Mouse (Mus musculus) embryonic facial prominence, embryonic 12.5 days (tissue): ENCODE data around the gene Bora. TPM values are rescaled to one million over a fixed set of nuclear protein-coding genes. Genes with fewer than 3 reads are reported as not detected.
"Not testable (repeated sequence)": the region's sequence is repeated elsewhere in the genome, so short reads cannot be mapped to it uniquely, and the experiment has no call there.

Experiments
- ATAC-seq: fragments of 200-750 bp; cut with Nextera tagmentation; 2 replicates; pipeline ENCODE4 v1.8.0; 2017; ENCODE audit not compliant: insufficient number of reproducible peaks, insufficient read depth, low FRiP score, low TSS enrichment
- H3K27ac ChIP-seq: fragments of 300-500 bp; sonication (generic); 2 replicates; pipeline ENCODE4 v1.5.1; 2016; ENCODE audit warnings: mild to moderate bottlenecking
- H3K27me3 ChIP-seq: fragments of 300-500 bp; sonication (generic); 2 replicates; pipeline ENCODE4 v1.6.1; 2016; ENCODE audit warnings: mild to moderate bottlenecking, moderate library complexity
- H3K36me3 ChIP-seq: fragments of 300-500 bp; sonication (generic); 2 replicates; pipeline ENCODE4 v1.6.1; 2016; ENCODE audit warnings: mild to moderate bottlenecking
- H3K4me1 ChIP-seq: fragments of 300-500 bp; sonication (generic); 2 replicates; pipeline ENCODE4 v1.6.1; 2016
- H3K4me2 ChIP-seq: fragments of 300-500 bp; sonication (generic); replicated peaks from 2 replicates; pipeline ENCODE4 v1.6.1; 2016; ENCODE audit warnings: mild to moderate bottlenecking, moderate library complexity
- H3K4me3 ChIP-seq: fragments of 300-500 bp; sonication (generic); 2 replicates; pipeline ENCODE4 v1.5.1; 2016; ENCODE audit warnings: mild to moderate bottlenecking
- H3K9ac ChIP-seq: fragments of 300-500 bp; sonication (generic); 2 replicates; pipeline ENCODE4 v1.6.1; 2016; ENCODE audit warnings: mild to moderate bottlenecking, moderate library complexity
- H3K9me3 ChIP-seq: fragments of 300-500 bp; sonication (generic); 2 replicates; pipeline ENCODE4 v1.6.1; 2016; ENCODE audit warnings: mild to moderate bottlenecking, moderate library complexity
- WGBS: fragments of 180-500 bp; shearing (Covaris S2); methylation state at CpG from one replicate; pipeline ENCODE4 v1.1.7; 2016; 5-methylcytosine and 5-hydroxymethylcytosine counted together
- polyA plus RNA-seq: library from polyadenylated mRNA; unstranded; fragments of >200 nt; fragmentation: Nextera tagmentation; extraction: Ambion mirVana; gene quantifications from 2 replicates; pipeline ENCODE4 v1.2.1, GENCODE M21; 2016

The Bora gene
- 81.8 and 86.2 TPM in 2 replicates for polyA plus RNA-seq

DNA sequence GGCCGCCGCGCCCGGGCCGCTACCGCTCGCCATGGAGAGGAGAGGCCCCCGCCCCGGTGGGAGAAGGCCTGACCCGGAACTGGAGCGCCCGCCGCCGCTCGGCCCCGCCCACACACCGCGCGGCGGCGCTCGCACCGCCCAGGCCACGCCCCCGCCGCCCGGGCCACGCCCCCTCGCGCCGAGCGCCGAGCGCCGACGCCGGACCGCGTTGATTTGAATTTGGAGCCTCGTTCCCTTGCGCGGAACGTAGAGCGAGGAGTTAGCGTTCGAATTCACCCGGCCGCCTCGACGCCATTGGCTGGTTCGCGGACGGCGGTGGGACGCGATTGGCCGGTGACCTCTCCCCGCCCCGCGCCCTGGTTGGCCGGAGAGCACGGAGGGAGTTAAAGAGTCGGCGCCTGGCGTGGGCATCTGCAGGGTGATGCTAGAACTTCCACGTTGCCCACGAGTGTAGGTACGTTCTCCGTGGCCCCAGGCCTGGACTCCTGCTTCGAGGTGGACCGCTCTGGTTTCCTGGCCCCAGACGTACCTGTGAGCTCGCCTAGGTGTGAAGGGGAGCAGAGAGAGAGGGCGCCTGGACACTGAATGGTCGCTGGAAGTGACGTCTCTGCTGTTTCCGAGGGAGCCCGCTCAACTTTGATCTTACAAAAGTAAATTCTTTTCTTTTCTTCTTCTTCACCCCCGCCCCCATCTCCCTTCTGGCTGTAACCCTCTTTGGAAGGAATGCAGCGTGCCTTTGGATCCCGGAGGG, at the start of gene Bora, which contains the start of gene Mzt1:
Gene Bora (plus strand): TSS at position 192 of the 751 bp plus-strand sequence.
Gene Mzt1 (minus strand): TSS at position 104 of the 751 bp plus-strand sequence.
- peak; percentile 94 for ATAC-seq
- Histone ChIP-seq H3K27ac (peak within 1 kb of the TSS; percentile 89), H3K9ac (peak within 1 kb of the TSS; percentile 96), H3K4me1 (peaks cover 19% of the 10 kb centered on the region), H3K9me3 (no peaks in the 10 kb centered on the region), H3K4me2 (peak within 1 kb of the TSS; percentile 66), H3K27me3 (no peaks in the 10 kb centered on the region), H3K4me3 (peak within 1 kb of the TSS; percentile 91), H3K36me3 (peaks cover 11% of the 10 kb centered on the region; the same call in 1 of the 2 replicates)
- WGBS: under 1% methylated on average over 70 of the region's 81 CpGs

DNA sequence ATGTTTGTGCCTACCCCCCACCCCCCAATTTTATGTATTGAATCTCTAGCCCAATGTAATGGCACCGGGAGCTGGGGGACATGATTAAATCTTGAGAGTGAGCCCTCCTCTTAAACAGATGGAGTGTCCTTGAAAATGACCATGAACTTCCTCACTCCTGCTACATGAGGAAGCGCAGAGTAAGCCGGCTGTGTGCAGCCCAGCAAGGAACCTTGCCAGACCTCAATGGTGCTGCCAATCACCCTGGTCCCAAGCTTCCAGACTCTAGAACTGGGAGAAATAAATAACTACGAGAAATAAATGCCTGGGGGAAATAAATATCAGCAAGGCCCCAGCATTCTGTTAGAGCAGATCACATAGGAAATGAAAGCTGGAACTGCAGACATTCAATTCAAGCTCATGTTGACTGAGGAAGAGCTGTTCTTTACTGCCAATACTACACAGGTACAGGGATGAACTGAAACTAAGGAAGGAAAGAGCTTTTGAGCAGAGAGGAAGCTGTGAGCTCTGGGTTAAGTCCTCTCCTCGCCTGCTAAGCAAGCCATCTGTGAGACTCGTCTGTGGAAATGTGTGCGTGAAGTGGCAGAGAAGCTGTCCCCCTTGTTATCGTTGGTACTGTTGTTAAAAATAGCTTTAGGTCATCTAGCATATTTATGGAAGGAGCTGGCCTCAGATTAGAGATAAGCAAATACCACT, 35.6 kb upstream of the Bora start:
- 63% methylated on average over 8 of the region's 8 CpGs for WGBS
- no peak for ATAC-seq

DNA sequence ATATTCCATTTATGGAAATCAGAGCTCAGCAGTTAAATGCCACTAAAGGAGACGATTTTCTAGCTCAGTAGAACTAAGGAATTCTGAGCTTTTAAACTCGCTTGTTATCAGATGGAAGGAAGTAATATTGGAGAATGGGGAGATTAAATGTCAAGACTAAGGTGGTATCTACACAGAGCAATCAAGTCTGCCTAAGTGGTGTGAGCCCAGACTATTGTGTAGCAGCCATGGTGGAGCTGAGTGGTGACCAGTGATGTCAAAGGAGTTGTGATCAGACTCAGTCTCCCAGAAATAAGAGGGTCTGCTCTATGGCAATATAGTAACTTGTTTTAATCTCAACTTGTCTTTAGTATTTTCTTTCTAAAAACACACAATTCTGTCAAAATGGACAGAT, 35.1 kb upstream of the Bora start:
- Histone ChIP-seq H3K36me3 (no peaks in the 10 kb centered on the region), H3K4me1 (no peaks in the 10 kb centered on the region), H3K9me3 (no peaks in the 10 kb centered on the region), H3K4me2 (no peak overlapping the region), H3K4me3 (no peak overlapping the region), H3K9ac (no peak overlapping the region), H3K27ac (no peak overlapping the region), H3K27me3 (no peaks in the 10 kb centered on the region)
- WGBS: 55% methylated on average over 2 of the region's 2 CpGs
- ATAC-seq: no peak

More for the DNA sequence above, 35.6 kb upstream of the Bora start:
- Histone ChIP-seq H3K4me3 (no peak overlapping the region), H3K4me1 (no peaks in the 10 kb centered on the region), H3K9me3 (no peaks in the 10 kb centered on the region), H3K4me2 (no peak overlapping the region), H3K27me3 (no peaks in the 10 kb centered on the region), H3K36me3 (no peaks in the 10 kb centered on the region), H3K9ac (no peak overlapping the region), H3K27ac (no peak overlapping the region)

DNA sequence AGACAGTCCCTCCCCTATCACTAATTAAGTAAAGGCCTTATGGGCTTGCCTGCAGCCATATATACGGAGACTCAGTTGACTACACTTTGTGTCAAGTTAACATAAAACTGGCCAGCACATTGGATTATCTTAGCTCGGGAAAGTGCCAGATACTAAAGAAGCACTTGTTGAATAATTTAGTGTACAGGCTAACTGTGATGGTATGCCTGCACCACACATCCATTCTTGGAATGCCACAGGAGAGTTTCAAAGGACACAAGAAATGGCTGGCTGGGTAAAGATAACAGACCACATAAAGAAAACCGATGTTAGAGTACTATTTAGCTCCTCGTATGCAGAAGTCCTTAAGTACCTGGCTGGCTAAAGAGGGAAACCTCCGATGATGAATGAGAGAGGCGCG, 27.3 kb upstream of the Bora start:
- no peak for ATAC-seq
- no peak overlapping the region for H3K4me2 ChIP-seq
- H3K4me3 ChIP-seq: no peak overlapping the region
- no peaks in the 10 kb centered on the region for H3K36me3 ChIP-seq
- no peaks in the 10 kb centered on the region for H3K27me3 ChIP-seq
- 82% methylated on average over 7 of the region's 7 CpGs for WGBS
- H3K4me1 ChIP-seq: no peaks in the 10 kb centered on the region
- H3K9me3 ChIP-seq: no peaks in the 10 kb centered on the region
- H3K9ac ChIP-seq: no peak overlapping the region
- no peak overlapping the region for H3K27ac ChIP-seq

DNA sequence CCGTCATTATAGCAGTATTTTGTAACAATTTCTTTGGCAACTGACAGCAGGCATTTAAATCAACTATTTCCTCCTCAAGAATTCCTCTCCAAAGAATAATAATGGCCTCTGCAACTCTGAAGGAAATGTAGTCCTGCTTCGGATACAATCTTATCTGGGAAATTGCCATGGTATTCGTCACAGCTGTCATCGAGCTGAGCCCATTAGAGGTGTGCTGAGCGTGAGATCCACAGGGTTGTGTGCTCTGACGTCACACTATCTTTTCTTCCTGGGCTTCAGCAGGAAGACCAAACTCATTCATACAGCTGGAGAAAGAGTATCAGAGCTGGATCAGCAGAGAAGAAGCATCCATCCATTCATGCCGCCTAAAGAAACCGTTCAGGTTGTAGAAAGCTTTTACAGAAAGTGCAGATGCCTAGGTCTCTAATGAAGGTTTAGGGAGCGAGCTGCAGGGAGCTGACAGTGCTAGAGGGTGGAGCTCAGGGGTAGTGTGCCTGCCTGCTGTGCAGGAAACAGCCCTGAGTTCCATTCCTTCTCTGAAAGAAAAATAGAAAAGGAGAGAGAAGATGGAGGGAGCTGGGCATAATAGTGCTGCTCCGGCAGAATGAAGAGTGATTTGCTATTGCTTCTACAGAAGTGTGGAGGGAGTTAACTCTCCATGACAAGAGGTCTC, 26.8 kb upstream of the Bora start:
- no peak overlapping the region for H3K4me2 ChIP-seq
- H3K27ac ChIP-seq: no peak overlapping the region
- H3K36me3 ChIP-seq: no peaks in the 10 kb centered on the region
- no peak overlapping the region for H3K9ac ChIP-seq
- no peak overlapping the region for H3K4me3 ChIP-seq
- H3K27me3 ChIP-seq: no peaks in the 10 kb centered on the region
- ATAC-seq: no peak
- H3K4me1 ChIP-seq: no peaks in the 10 kb centered on the region
- 54% methylated on average over 10 of the region's 10 CpGs for WGBS
- H3K9me3 ChIP-seq: no peaks in the 10 kb centered on the region

DNA sequence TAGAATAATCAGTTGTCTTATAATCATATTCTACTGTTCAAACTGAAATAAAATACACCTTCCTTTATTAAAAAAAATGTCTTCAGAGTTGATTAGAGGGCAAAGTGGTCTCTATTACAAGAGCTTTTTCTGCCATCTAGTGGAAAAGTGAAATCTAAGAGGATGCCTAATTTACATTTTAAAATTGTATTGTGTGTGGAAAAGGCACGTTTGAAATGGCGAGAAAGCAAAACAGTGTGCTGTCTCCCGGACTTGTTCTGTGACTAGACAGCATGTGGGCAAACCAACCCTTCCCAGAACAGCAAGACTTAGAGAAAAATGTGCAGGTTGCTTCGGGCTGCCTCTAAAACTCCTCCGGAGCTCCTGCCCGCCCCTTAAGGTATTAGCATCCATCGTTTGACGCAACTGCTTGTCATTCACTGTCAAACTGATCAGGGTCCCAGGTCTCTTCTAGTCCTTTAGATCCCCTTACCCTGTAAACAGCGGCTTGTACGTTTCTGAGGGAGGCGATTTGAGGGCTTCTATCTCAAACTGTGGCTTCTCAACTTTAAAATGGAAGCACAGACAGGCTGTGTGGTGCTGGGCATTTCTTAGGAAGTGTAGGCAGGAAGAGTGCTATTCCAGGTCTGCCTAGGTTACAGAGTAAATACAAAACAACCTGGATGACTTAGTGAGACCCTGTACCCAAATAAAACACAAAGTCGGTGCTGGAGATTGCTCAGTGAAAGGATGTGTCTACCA, 23.5 kb upstream of the Bora start:
- H3K36me3 ChIP-seq: no peaks in the 10 kb centered on the region
- 51% methylated on average over 12 of the region's 12 CpGs for WGBS
- H3K27ac ChIP-seq: no peak overlapping the region
- H3K9ac ChIP-seq: no peak overlapping the region
- H3K9me3 ChIP-seq: no peaks in the 10 kb centered on the region
- H3K4me3 ChIP-seq: peak overlapping the region; percentile 23; the same call in 1 of the 2 replicates
- ATAC-seq: no peak
- H3K4me1 ChIP-seq: no peaks in the 10 kb centered on the region
- H3K4me2 ChIP-seq: peak overlapping the region; percentile 42
- no peaks in the 10 kb centered on the region for H3K27me3 ChIP-seq

DNA sequence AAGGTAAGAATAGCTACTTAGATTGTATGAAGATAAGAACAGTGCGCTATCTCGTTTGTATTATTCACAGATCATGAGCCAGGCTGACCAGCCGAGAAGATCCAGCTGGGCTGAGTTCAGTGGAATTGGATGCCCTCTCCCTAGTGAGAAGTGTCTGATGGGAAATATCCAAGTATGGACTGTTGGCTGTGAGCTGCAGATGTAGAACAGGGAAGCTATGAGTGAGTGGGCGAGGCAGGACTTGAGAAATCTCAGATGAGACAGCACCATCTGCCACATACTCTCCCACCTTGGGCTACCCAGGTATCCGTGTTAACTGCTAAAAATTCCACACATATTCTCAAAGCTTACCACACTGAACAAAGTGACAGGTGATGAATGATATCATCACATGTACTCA, 16.0 kb upstream of the Bora start:
- no peak overlapping the region for H3K27ac ChIP-seq
- H3K36me3 ChIP-seq: peaks cover 4% of the 10 kb centered on the region; the same call in 1 of the 2 replicates
- H3K27me3 ChIP-seq: no peaks in the 10 kb centered on the region
- ATAC-seq: no peak
- H3K4me1 ChIP-seq: no peaks in the 10 kb centered on the region
- H3K9ac ChIP-seq: no peak overlapping the region
- H3K9me3 ChIP-seq: no peaks in the 10 kb centered on the region
- 73% methylated on average over 5 of the region's 5 CpGs for WGBS
- H3K4me2 ChIP-seq: no peak overlapping the region
- no peak overlapping the region for H3K4me3 ChIP-seq

DNA sequence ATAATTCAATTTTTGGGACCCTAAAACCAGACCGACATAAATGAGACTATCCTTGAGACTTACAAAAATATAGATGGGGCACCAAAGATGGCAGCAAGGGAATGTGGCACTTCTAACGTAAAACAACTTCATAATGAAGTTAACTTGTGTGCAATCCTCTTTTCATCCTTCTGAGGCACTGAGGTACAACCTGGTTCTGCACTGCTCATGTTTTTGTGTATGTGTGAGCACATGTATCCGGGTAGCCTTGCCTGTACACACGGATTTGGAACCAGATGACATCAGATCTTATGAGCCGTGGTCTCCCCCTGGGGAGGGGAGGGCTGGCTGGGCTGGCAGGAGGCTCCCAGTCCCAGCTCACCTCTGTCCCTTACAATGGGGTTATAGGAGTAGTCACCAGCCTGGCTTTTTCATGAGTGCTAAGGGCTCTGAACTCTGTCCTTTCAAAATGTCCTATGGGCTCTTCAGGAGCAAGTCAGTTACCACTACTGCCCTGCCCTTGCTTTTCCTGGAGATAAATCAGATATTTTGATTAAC, 14.6 kb upstream of the Bora start:
- Histone ChIP-seq H3K4me1 (no peaks in the 10 kb centered on the region), H3K9me3 (no peaks in the 10 kb centered on the region), H3K27me3 (no peaks in the 10 kb centered on the region), H3K9ac (no peak overlapping the region), H3K36me3 (peaks cover 7% of the 10 kb centered on the region; the same call in 1 of the 2 replicates), H3K4me2 (no peak overlapping the region), H3K4me3 (no peak overlapping the region), H3K27ac (no peak overlapping the region)
- peak; percentile 41; the same call in 1 of the 2 replicates for ATAC-seq
- 86% methylated on average over 5 of the region's 5 CpGs for WGBS

DNA sequence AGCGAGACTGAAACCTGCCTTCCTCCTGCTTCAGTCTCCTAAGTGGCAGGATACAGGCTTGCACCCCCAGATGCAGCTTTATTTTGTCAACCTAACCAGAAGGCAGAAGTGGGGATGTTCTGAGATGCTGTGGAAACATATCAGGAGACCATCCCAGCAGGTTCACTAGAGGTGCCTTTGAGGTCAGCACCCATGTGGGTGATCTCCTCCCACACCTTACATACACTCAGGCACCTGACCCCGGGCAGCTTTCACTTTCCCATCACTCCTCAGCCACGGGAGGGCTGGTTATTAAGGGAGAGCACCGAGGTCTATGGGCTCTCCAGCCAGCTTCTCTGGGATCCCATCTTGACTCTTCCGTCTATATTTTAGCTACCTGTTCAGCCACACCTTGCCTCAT, 13.4 kb upstream of the Bora start:
- ATAC-seq: no peak
- H3K36me3 ChIP-seq: peaks cover 7% of the 10 kb centered on the region; the same call in 1 of the 2 replicates
- no peak overlapping the region for H3K27ac ChIP-seq
- H3K27me3 ChIP-seq: no peaks in the 10 kb centered on the region
- no peaks in the 10 kb centered on the region for H3K9me3 ChIP-seq
- no peak overlapping the region for H3K4me2 ChIP-seq
- 82% methylated on average over 5 of the region's 5 CpGs for WGBS
- no peak overlapping the region for H3K9ac ChIP-seq
- no peak overlapping the region for H3K4me3 ChIP-seq
- no peaks in the 10 kb centered on the region for H3K4me1 ChIP-seq

DNA sequence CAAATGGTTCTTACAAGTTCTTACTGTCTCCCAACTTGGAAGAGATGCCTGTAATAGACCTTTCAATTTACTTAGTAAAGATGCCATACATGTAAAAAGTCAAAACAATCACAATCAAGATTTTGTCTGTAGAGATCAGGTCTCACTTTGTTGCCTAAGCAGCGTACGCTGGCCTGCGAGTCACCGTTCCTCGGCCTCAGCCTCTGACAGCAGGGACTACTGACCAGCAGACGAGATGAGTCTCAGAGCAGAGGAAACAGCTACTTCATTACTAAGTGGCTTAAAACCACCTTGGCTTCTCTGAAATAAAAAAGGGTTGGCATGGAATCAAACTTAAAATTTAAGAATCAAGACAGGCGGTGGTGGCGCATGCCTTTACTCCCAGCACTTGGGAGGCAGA, 11.2 kb upstream of the Bora start:
- not testable (repeated sequence) for H3K9ac ChIP-seq
- 91% methylated on average over 8 of the region's 8 CpGs for WGBS

DNA sequence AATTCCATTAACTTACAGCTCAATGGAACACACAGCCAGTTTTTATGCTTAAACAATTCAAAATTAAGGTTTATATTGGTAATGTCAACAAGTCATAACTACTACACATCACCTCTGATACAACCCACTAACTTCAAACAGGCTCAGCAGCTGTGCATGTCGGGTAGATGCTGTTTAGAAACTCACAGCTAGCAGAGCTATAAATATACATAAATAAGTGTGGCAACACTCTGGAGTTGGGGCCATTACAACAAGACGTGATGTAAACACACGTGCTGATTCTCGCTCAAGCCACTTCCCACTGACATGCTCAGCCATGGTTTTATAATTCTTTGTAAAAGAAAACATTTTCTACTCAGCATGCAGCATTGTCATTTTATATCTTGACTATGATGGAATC, 10.0 kb upstream of the Bora start:
- no peaks in the 10 kb centered on the region for H3K4me1 ChIP-seq
- no peak for ATAC-seq
- 85% methylated on average over 4 of the region's 4 CpGs for WGBS
- peaks cover 17% of the 10 kb centered on the region for H3K36me3 ChIP-seq
- H3K27ac ChIP-seq: no peak overlapping the region
- no peak overlapping the region for H3K9ac ChIP-seq
- no peaks in the 10 kb centered on the region for H3K9me3 ChIP-seq
- H3K4me3 ChIP-seq: no peak overlapping the region
- no peak overlapping the region for H3K4me2 ChIP-seq
- H3K27me3 ChIP-seq: no peaks in the 10 kb centered on the region

More for the DNA sequence above, 11.2 kb upstream of the Bora start:
- H3K4me2 ChIP-seq, H3K4me1 ChIP-seq, H3K4me3 ChIP-seq, H3K27ac ChIP-seq, H3K27me3 ChIP-seq, ATAC-seq, H3K9me3 ChIP-seq: not testable (repeated sequence)
- peaks cover 17% of the 10 kb centered on the region for H3K36me3 ChIP-seq
